In genomic region chr9:63998026-63998425, GRCm38 (mm10) we compare ENCODE assay signal across 9 mouse cellular contexts. TPM values are rescaled to one million over a fixed set of nuclear protein-coding genes. Genes with fewer than 3 reads are reported as not detected.
DNase-seq lines count a peak whose midpoint lies in the region; ATAC-seq and TF ChIP-seq lines count a peak whose summit lies in the region.
"Had no signal": no experiment of that assay in that cellular context is flagged by ENCODE, and none has a peak within 500 bp of the region (broad histone marks: within the 10 kb centered on the region; RNA-seq: fewer than 3 reads in every experiment).

No protein-coding gene starts in this region.

- H3K4me3 ChIP-seq in heart, embryonic 12.5 days: no peak overlapping the region
- H3K4me3 ChIP-seq in lung, postnatal 0 days (ENCODE audit: low read depth, low read length): no peak overlapping the region
- H3K4me3 ChIP-seq in forebrain, embryonic 14.5 days (ENCODE audit: low read depth, low read length): no peak overlapping the region
- H3K4me3 ChIP-seq in limb, embryonic 14.5 days (replicated peaks; ENCODE audit: low read length): no peak overlapping the region

- peaks cover 71% of the 10 kb centered on the region for H3K4me1 ChIP-seq in heart, embryonic 12.5 days (replicated peaks)
- H3K4me1 ChIP-seq in lung, postnatal 0 days (ENCODE audit: insufficient read depth, low read depth, low read length): no peaks in the 10 kb centered on the region
- peaks cover 3% of the 10 kb centered on the region; the same call in 1 of the 2 replicates for H3K4me1 ChIP-seq in forebrain, embryonic 14.5 days (ENCODE audit: control insufficient read depth, insufficient read depth, low read length)
- peaks cover 29% of the 10 kb centered on the region for H3K4me1 ChIP-seq in limb, embryonic 14.5 days (ENCODE audit: control insufficient read depth, insufficient read depth, low read length)

- no peak for TF ChIP-seq POLR2A in limb, embryonic 14.5 days (IDR thresholded peaks at IDR 0.05; ENCODE audit: borderline replicate concordance, extremely low read depth, insufficient read depth, insufficient read length)

- TF ChIP-seq CTCF in lung, postnatal 0 days (IDR thresholded peaks at IDR 0.05): no peak

- 83% methylated on average over 14 of the region's 14 CpGs for WGBS in heart, embryonic 12.5 days
- 66% methylated on average over 14 of the region's 14 CpGs for whole genome bisulfite sequencing in lung, postnatal 0 days
- WGBS in forebrain, embryonic 14.5 days: 67% methylated on average over 14 of the region's 14 CpGs
- 60% methylated on average over 14 of the region's 14 CpGs for WGBS in limb, embryonic 14.5 days

- TF ChIP-seq EP300 in lung, postnatal 0 days (IDR thresholded peaks at IDR 0.05): no peak

- peak overlapping the region; percentile 40; the same call in 1 of the 2 replicates for H3K9ac ChIP-seq in heart, embryonic 12.5 days
- H3K9ac ChIP-seq in lung, postnatal 0 days (replicated peaks; ENCODE audit: low read depth): no peak overlapping the region
- H3K9ac ChIP-seq in forebrain, embryonic 14.5 days (ENCODE audit: low read length): no peak overlapping the region
- no peak overlapping the region for H3K9ac ChIP-seq in limb, embryonic 14.5 days (ENCODE audit: low read depth, low read length, severe bottlenecking)
- H3K9ac ChIP-seq: liver, embryonic 14.5 days had no signal

- no peak for ATAC-seq in heart, embryonic 12.5 days (ENCODE audit: insufficient number of reproducible peaks, low FRiP score)
- ATAC-seq in lung, postnatal 0 days: no peak
- ATAC-seq in forebrain, embryonic 14.5 days: no peak
- 0 out of 2 replicates have a peak, but pooled peaks have one; percentile 8 for ATAC-seq in limb, embryonic 14.5 days (ENCODE audit: low FRiP score, low read depth)

- H3K9me3 ChIP-seq in heart, embryonic 12.5 days (replicated peaks): no peaks in the 10 kb centered on the region
- H3K9me3 ChIP-seq in lung, postnatal 0 days (ENCODE audit: low read length): no peaks in the 10 kb centered on the region
- H3K9me3 ChIP-seq in forebrain, embryonic 14.5 days (replicated peaks; ENCODE audit: control insufficient read depth, low read length): no peaks in the 10 kb centered on the region
- no peaks in the 10 kb centered on the region for H3K9me3 ChIP-seq in limb, embryonic 14.5 days (ENCODE audit: control insufficient read depth, low read length)

- DNase-seq in heart, postnatal 10 days: no peak
- DNase-seq in lung, postnatal 0 days (ENCODE audit: low spot score): no peak
- no peak for DNase-seq in lung, postnatal 4 days
- peak; percentile 13 for DNase-seq in forebrain, embryonic 14.5 days (ENCODE audit: low spot score)
- no peak for DNase-seq in limb, embryonic 14.5 days (ENCODE audit: low spot score)
- no peak for DNase-seq in right cerebral cortex, adult 2 months (ENCODE audit: low spot score in 2 of 2)
- DNase-seq in yolk sac, embryonic 10.5 days (ENCODE audit: low spot score): no peak

- H3K4me2 ChIP-seq in heart, embryonic 12.5 days: no peak overlapping the region
- H3K4me2 ChIP-seq in lung, postnatal 0 days (replicated peaks; ENCODE audit: low read depth, low read length): no peak overlapping the region
- H3K4me2 ChIP-seq in forebrain, embryonic 14.5 days (ENCODE audit: low read length): no peak overlapping the region
- peak overlapping the region; percentile 24; the same call in 1 of the 2 replicates for H3K4me2 ChIP-seq in limb, embryonic 14.5 days (replicated peaks; ENCODE audit: low read depth, low read length, severe bottlenecking)

- no peaks in the 10 kb centered on the region for H3K27me3 ChIP-seq in heart, embryonic 12.5 days (replicated peaks)
- no peaks in the 10 kb centered on the region for H3K27me3 ChIP-seq in lung, postnatal 0 days (replicated peaks; ENCODE audit: insufficient read depth, low read length)
- no peaks in the 10 kb centered on the region for H3K27me3 ChIP-seq in forebrain, embryonic 14.5 days (replicated peaks; ENCODE audit: control insufficient read depth, insufficient read depth, low read length)
- no peaks in the 10 kb centered on the region for H3K27me3 ChIP-seq in limb, embryonic 14.5 days (ENCODE audit: control insufficient read depth, insufficient read depth, low read length)

- intact Hi-C loops in heart, postnatal 10 days (cut with DNase I): no loop called here

- H3K36me3 ChIP-seq in heart, embryonic 12.5 days: peaks cover 99% of the 10 kb centered on the region
- peaks cover 15% of the 10 kb centered on the region; the same call in 1 of the 2 replicates for H3K36me3 ChIP-seq in lung, postnatal 0 days (ENCODE audit: insufficient read depth, low read length)
- H3K36me3 ChIP-seq in forebrain, embryonic 14.5 days (ENCODE audit: control insufficient read depth, insufficient read depth, low read length): no peaks in the 10 kb centered on the region
- H3K36me3 ChIP-seq in limb, embryonic 14.5 days (ENCODE audit: control insufficient read depth, insufficient read depth, low read length): peaks cover 50% of the 10 kb centered on the region

- peak overlapping the region; percentile 34 for H3K27ac ChIP-seq in heart, embryonic 12.5 days (ENCODE audit: poor library complexity, severe bottlenecking)
- peak overlapping the region; percentile 9; the same call in 1 of the 2 replicates for H3K27ac ChIP-seq in lung, postnatal 0 days (ENCODE audit: low read length)
- H3K27ac ChIP-seq in forebrain, embryonic 14.5 days (ENCODE audit: low read depth, low read length): peak overlapping the region; percentile 44; the same call in 1 of the 2 replicates
- H3K27ac ChIP-seq in limb, embryonic 14.5 days (replicated peaks; ENCODE audit: low read depth, low read length): peak overlapping the region; percentile 73
- H3K27ac ChIP-seq: liver, embryonic 14.5 days had no signal

RNA-seq across cellular contexts. Expression of gene Smad6, which starts 23.8 kb away (rescaled TPM):
- 56.2 and 62.8 TPM in 2 replicates for polyA plus RNA-seq in heart, embryonic 12.5 days (2016; fragmentation: Nextera tagmentation; extraction: Ambion mirVana)
- 10 to 100 TPM; 16.1 to 19.4 TPM for total RNA-seq in heart, postnatal 10 days (2021)
- 13.4 and 15.3 TPM in 2 replicates for polyA plus RNA-seq in lung, postnatal 0 days (2015; fragmentation: Nextera tagmentation; extraction: Ambion mirVana)
- 1.8 and 1.9 TPM in 2 replicates for polyA plus RNA-seq in forebrain, embryonic 14.5 days (2014; fragmentation: Nextera tagmentation; extraction: Ambion mirVana)
- polyA plus RNA-seq in limb, embryonic 14.5 days (2012; rRNA removed): 23.5 and 43.1 TPM in 2 replicates
- polyA plus RNA-seq in limb, embryonic 14.5 days (2014; fragmentation: Nextera tagmentation; extraction: Ambion mirVana): 12.0 and 14.7 TPM in 2 replicates

Comparison
In these comparisons a context has a peak if more than half of its experiments do, and no peak if none do; other contexts are left out.
1. H3K27ac ChIP-seq: peak in every context shown above with its lines; median percentile 73 in limb, embryonic 14.5 days; 44 in forebrain, embryonic 14.5 days; 34 in heart, embryonic 12.5 days; 9 in lung, postnatal 0 days.